In the genomic region with DNA sequence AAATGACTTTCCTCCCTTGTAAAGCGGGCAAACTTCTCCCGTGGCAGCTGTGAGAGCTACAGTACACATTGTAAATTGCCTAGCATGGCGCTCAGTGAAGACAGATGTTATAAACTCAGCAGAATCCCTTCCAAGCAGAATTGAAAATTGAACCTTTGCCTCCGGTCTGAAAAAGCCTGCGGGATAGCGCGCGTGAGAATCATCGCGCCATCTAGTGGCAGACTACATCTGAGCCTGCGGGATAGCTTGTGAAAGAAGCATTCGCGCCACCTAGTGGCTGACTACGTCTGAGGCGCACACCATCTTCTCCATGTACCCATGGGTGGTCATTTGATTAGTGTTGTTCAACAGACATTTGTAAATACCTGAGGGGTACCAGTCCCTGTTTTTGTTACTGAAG, we compare ENCODE assay signal across 8 mouse cellular contexts. TPM values are rescaled to one million over a fixed set of nuclear protein-coding genes. Genes with fewer than 3 reads are reported as not detected.
DNase-seq lines count a peak whose midpoint lies in the region; ATAC-seq and TF ChIP-seq lines count a peak whose summit lies in the region.

No protein-coding gene starts in this region.

- no peak overlapping the region for H3K4me3 ChIP-seq in cerebellum, adult 2 months (replicated peaks; ENCODE audit: insufficient read depth, low read depth, low read length)
- H3K4me3 ChIP-seq in hindbrain, embryonic 12.5 days, result no peak overlapping the region
- no peak overlapping the region for H3K4me3 ChIP-seq in lung, postnatal 0 days (ENCODE audit: low read depth, low read length)

- H3K27ac ChIP-seq in cerebellum, adult 2 months (ENCODE audit: insufficient read depth, low read length), result no peak overlapping the region
- H3K27ac ChIP-seq in hindbrain, embryonic 12.5 days, result no peak overlapping the region
- H3K27ac ChIP-seq in lung, postnatal 0 days (ENCODE audit: low read length), result no peak overlapping the region

- TF ChIP-seq POLR2A in cerebellum, adult 2 months (IDR thresholded peaks at IDR 0.05; ENCODE audit: borderline replicate concordance, insufficient read depth, low read length), result no peak

- H3K9ac ChIP-seq in hindbrain, embryonic 12.5 days, result no peak overlapping the region
- no peak overlapping the region for H3K9ac ChIP-seq in lung, postnatal 0 days (replicated peaks; ENCODE audit: low read depth)

- H3K4me1 ChIP-seq in cerebellum, adult 2 months (ENCODE audit: control insufficient read depth, insufficient read depth, low read length), result no peaks in the 10 kb centered on the region
- no peaks in the 10 kb centered on the region for H3K4me1 ChIP-seq in hindbrain, embryonic 12.5 days
- H3K4me1 ChIP-seq in lung, postnatal 0 days (ENCODE audit: insufficient read depth, low read depth, low read length), result 0 out of 2 replicates have a peak, but pooled peaks cover 4% of the 10 kb centered on the region

- H3K36me3 ChIP-seq in hindbrain, embryonic 12.5 days, result no peaks in the 10 kb centered on the region
- H3K36me3 ChIP-seq in lung, postnatal 0 days (ENCODE audit: insufficient read depth, low read length), result no peaks in the 10 kb centered on the region

- no peaks in the 10 kb centered on the region for H3K9me3 ChIP-seq in hindbrain, embryonic 12.5 days (replicated peaks)
- no peaks in the 10 kb centered on the region for H3K9me3 ChIP-seq in lung, postnatal 0 days (ENCODE audit: low read length)

- peak; percentile 52; the same call in 1 of the 2 replicates for ATAC-seq in hindbrain, embryonic 12.5 days (ENCODE audit: low FRiP score)
- peak; percentile 73 for ATAC-seq in lung, postnatal 0 days

- peak; percentile 100 for TF ChIP-seq CTCF in cerebellum, adult 2 months (IDR thresholded peaks at IDR 0.05; ENCODE audit: borderline replicate concordance, insufficient read depth, low read depth, low read length)
- TF ChIP-seq CTCF in lung, postnatal 0 days (IDR thresholded peaks at IDR 0.05), result peak; percentile 100

- no peak overlapping the region for H3K4me2 ChIP-seq in hindbrain, embryonic 12.5 days (replicated peaks)
- H3K4me2 ChIP-seq in lung, postnatal 0 days (replicated peaks; ENCODE audit: low read depth, low read length), result no peak overlapping the region

- no peaks in the 10 kb centered on the region for H3K27me3 ChIP-seq in cerebellum, adult 2 months (ENCODE audit: control insufficient read depth, insufficient read depth, low read length)
- H3K27me3 ChIP-seq in hindbrain, embryonic 12.5 days, result no peaks in the 10 kb centered on the region
- H3K27me3 ChIP-seq in lung, postnatal 0 days (replicated peaks; ENCODE audit: insufficient read depth, low read length), result no peaks in the 10 kb centered on the region

- 1% methylated on average over 15 of the region's 15 CpGs for WGBS in cerebellum, adult 2 months
- WGBS in hindbrain, embryonic 12.5 days, result 2% methylated on average over 15 of the region's 15 CpGs
- 2% methylated on average over 15 of the region's 15 CpGs for WGBS in lung, postnatal 0 days

- no peak for TF ChIP-seq EP300 in lung, postnatal 0 days (IDR thresholded peaks at IDR 0.05)

- DNase-seq in MEL-GATA-1-ER (ENCODE audit: extremely low read depth, low read depth), result peak; percentile 62
- peak; percentile 80 to 88 for DNase-seq in cerebellum, adult 2 months
- peak; percentile 97 for DNase-seq in forelimb bud, embryonic 11.5 days (ENCODE audit: low read depth, low spot score)
- DNase-seq in layer of hippocampus, postnatal 10 days (ENCODE audit: low spot score in 2 of 2), result peak; percentile 95
- DNase-seq in lung, postnatal 0 days (ENCODE audit: low spot score), result peak; percentile 96
- DNase-seq in ovary, postnatal 14 days (ENCODE audit: low spot score), result peak; percentile 88
- peak; percentile 70 to 93 for DNase-seq in thymus, postnatal 10 days (ENCODE audit: low spot score in 2 of 2)

RNA-seq across cellular contexts. Expression of a gene that starts 19.0 kb away (rescaled TPM):
- polyA plus RNA-seq in cerebellum, adult 2 months (2012; rRNA removed), result 77.0 and 86.6 TPM in 2 replicates
- 188 and 190 TPM in 2 replicates for polyA plus RNA-seq in hindbrain, embryonic 12.5 days (2016; fragmentation: Nextera tagmentation; extraction: Ambion mirVana)
- total RNA-seq in layer of hippocampus, postnatal 10 days (2021), result 10 to 100 TPM; 53.9 to 59.0 TPM
- polyA plus RNA-seq in lung, postnatal 0 days (2015; fragmentation: Nextera tagmentation; extraction: Ambion mirVana), result 156 and 164 TPM in 2 replicates

RNA-seq across cellular contexts. Expression of a gene that starts 19.2 kb away (rescaled TPM):
- 18.2 and 19.6 TPM in 2 replicates for polyA plus RNA-seq in cerebellum, adult 2 months (2012; rRNA removed)
- polyA plus RNA-seq in hindbrain, embryonic 12.5 days (2016; fragmentation: Nextera tagmentation; extraction: Ambion mirVana), result 30.9 and 32.6 TPM in 2 replicates
- 10 to 100 TPM; 15.7 to 20.1 TPM for total RNA-seq in layer of hippocampus, postnatal 10 days (2021)
- polyA plus RNA-seq in lung, postnatal 0 days (2015; fragmentation: Nextera tagmentation; extraction: Ambion mirVana), result 17.5 and 18.3 TPM in 2 replicates
